Comparison of ENCODE assay signal across 20 mouse cellular contexts in the genomic region with DNA sequence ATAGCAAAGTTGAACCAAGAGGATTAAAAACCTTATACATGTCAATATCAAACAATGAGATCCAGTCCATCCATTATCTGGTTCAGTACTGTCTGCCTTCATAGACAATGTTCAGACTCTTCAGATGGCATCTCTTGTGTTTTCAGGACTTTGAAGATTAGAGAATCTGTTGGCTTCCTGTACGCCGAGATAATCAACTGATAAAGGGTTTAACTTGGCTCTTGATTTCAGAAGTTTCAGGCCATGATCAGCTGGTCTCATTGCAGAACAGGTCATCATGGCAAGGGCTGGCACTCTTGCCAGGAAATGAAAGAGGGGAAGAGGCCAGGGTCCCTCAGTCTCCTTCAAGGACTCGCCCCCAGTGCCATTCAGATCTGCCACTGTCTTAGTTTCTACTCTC. TPM values are rescaled to one million over a fixed set of nuclear protein-coding genes. Genes with fewer than 3 reads are reported as not detected.
DNase-seq lines count a peak whose midpoint lies in the region; ATAC-seq and TF ChIP-seq lines count a peak whose summit lies in the region.
"Had no signal": no experiment of that assay in that cellular context is flagged by ENCODE, and none has a peak within 500 bp of the region (broad histone marks: within the 10 kb centered on the region; RNA-seq: fewer than 3 reads in every experiment).

No protein-coding gene starts in this region.

- no peak for TF ChIP-seq CTCF in liver, adult 2 months (IDR thresholded peaks at IDR 0.05; ENCODE audit: low read depth, low read length)
- no peak for TF ChIP-seq CTCF in liver, postnatal 0 days (IDR thresholded peaks at IDR 0.05; ENCODE audit: low read depth)

- no peak for TF ChIP-seq POLR2A in liver, adult 2 months (IDR thresholded peaks at IDR 0.05; ENCODE audit: extremely low read depth, insufficient read depth, low read length)

- peak; percentile 87 for DNase-seq in liver, adult 2 months (ENCODE audit: extremely low read depth, low read depth, low spot score)
- DNase-seq in liver, postnatal 0 days = no peak
- DNase-seq: adrenal gland, adult 2 months; adrenal gland, adult 8-10 months; adrenal gland, postnatal 10 days; adrenal gland, postnatal 14 days; adrenal gland, postnatal 25 days; adrenal gland, postnatal 36 days; B cell, adult 2 months; cerebellum, adult 11 months; cerebellum, adult 11-12 months; cerebellum, adult 18-20 months; cerebellum, adult 2 months had no signal

- no peaks in the 10 kb centered on the region for H3K36me3 ChIP-seq in liver, adult 2 months (ENCODE audit: control insufficient read depth, insufficient read depth, low read length)
- H3K36me3 ChIP-seq in liver, postnatal 0 days (replicated peaks; ENCODE audit: insufficient read depth, low read length) = no peaks in the 10 kb centered on the region
- H3K36me3 ChIP-seq: G1E had no signal

- 0 out of 2 replicates have a peak overlapping the region, but pooled peaks have one; percentile 5 for H3K27ac ChIP-seq in liver, adult 2 months (replicated peaks; ENCODE audit: insufficient read depth, low read depth, low read length)
- H3K27ac ChIP-seq in liver, postnatal 0 days (ENCODE audit: low read depth) = no peak overlapping the region

- no peaks in the 10 kb centered on the region for H3K79me2 ChIP-seq in liver, adult 2 months (ENCODE audit: control insufficient read depth, insufficient read depth, low read length)

- no peaks in the 10 kb centered on the region for H3K27me3 ChIP-seq in liver, adult 2 months (ENCODE audit: control insufficient read depth, insufficient read depth, low read length)
- H3K27me3 ChIP-seq in liver, postnatal 0 days (ENCODE audit: insufficient read depth, low read length) = no peaks in the 10 kb centered on the region
- H3K27me3 ChIP-seq: Patski had no signal

- WGBS in liver, adult 2 months = 29% methylated on average over 3 of the region's 3 CpGs
- 71% methylated on average over 3 of the region's 3 CpGs for WGBS in liver, postnatal 0 days (ENCODE audit: insufficient replicate concordance)

- no peaks in the 10 kb centered on the region for H3K9me3 ChIP-seq in liver, postnatal 0 days (ENCODE audit: low read length)
- H3K9me3 ChIP-seq: G1E had no signal

- peaks cover 34% of the 10 kb centered on the region for H3K4me1 ChIP-seq in liver, adult 2 months (ENCODE audit: control insufficient read depth, insufficient read depth, low read length)
- peaks cover 19% of the 10 kb centered on the region for H3K4me1 ChIP-seq in liver, postnatal 0 days (ENCODE audit: insufficient read depth)

- no peak overlapping the region for H3K4me3 ChIP-seq in liver, adult 2 months (ENCODE audit: insufficient read depth, low read depth, low read length)
- no peak overlapping the region for H3K4me3 ChIP-seq in liver, postnatal 0 days (ENCODE audit: low read depth, low read length)

- no peak for TF ChIP-seq EP300 in liver, postnatal 0 days (IDR thresholded peaks at IDR 0.05; ENCODE audit: low read depth)

- ATAC-seq in liver, postnatal 0 days = no peak
- ATAC-seq: activated CD4-positive, CD25-positive, alpha-beta regulatory T cell, adult 4 months; CD4-positive, CD25-positive, alpha-beta regulatory T cell, adult 4 months; Patski had no signal

- no peak overlapping the region for H3K9ac ChIP-seq in liver, adult 2 months (ENCODE audit: low read depth, low read length)
- no peak overlapping the region for H3K9ac ChIP-seq in liver, postnatal 0 days (replicated peaks)

- H3K4me2 ChIP-seq in liver, postnatal 0 days (ENCODE audit: low read depth, low read length) = no peak overlapping the region

RNA-seq across cellular contexts. Expression of a gene that starts 3.3 kb away (rescaled TPM):
- total RNA-seq in liver, adult 2 months (2014; rRNA removed) = 1,071 and 1,237 TPM in 2 replicates
- polyA plus RNA-seq in liver, adult 2 months (2012; rRNA removed) = 834 and 897 TPM in 2 replicates
- 104 and 114 TPM in 2 replicates for polyA plus RNA-seq in liver, postnatal 0 days (2015; fragmentation: Nextera tagmentation; extraction: Ambion mirVana)
- polyA plus RNA-seq: G1E had no signal

RNA-seq across cellular contexts. Expression of a gene that starts 27.2 kb away (rescaled TPM):
- 148 and 168 TPM in 2 replicates for total RNA-seq in liver, adult 2 months (2014; rRNA removed)
- 147 and 252 TPM in 2 replicates for polyA plus RNA-seq in liver, adult 2 months (2012; rRNA removed)
- 22.4 and 45.6 TPM in 2 replicates for polyA plus RNA-seq in liver, postnatal 0 days (2015; fragmentation: Nextera tagmentation; extraction: Ambion mirVana)
- total RNA-seq: CH12.LX, MEL had no signal
- polyA plus RNA-seq: activated CD4-positive, CD25-positive, alpha-beta regulatory T cell, adult 4 months; C2C12; CD4-positive, CD25-positive, alpha-beta regulatory T cell, adult 4 months; G1E had no signal
